Mouse (Mus musculus) liver, postnatal 0 days (tissue): Measurements from ENCODE around the gene C730034F03Rik.
"Not testable (repeated sequence)": the region's sequence is repeated elsewhere in the genome, so short reads cannot be mapped to it uniquely, and the experiment has no call there.

Source experiments
- CTCF ChIP-seq: sonication (generic); IDR thresholded peaks from 2 replicates; pipeline ENCODE4 v1.5.1; 2016; ENCODE audit warnings: antibody characterized with exemption, low read depth
- EP300 ChIP-seq: IDR thresholded peaks from 2 replicates; pipeline ENCODE4 v1.6.1; 2016; ENCODE audit warnings: antibody characterized with exemption, low read depth, mild to moderate bottlenecking

DNA sequence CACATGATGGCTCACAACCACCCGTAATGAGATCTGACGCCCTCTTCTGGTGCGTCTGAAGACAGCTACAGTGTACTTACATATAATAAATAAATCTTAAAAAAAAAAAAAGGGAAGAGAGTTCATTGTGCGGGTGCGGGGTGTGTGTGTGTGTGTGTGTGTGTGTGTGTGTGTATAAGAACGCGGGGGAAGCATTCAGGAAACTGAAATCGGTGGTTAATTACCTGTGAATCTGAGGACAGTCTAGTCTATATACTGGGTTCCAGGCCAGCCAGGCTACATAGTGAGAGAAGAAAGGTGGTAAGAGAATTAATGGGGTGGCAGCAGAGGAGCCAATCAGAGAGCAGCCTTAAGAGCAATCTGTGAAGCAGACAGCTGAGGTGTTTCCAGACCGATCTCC is 1.4 kb downstream of the C730034F03Rik start:
- not testable (repeated sequence) for TF ChIP-seq CTCF, EP300
